In genomic region chr1:35478262-35478661, GRCm38 (mm10) we compare ENCODE assay signal across 14 mouse cellular contexts.
DNase-seq lines count a peak whose midpoint lies in the region; ATAC-seq and TF ChIP-seq lines count a peak whose summit lies in the region.
"Had no signal": no experiment of that assay in that cellular context is flagged by ENCODE, and none has a peak within 500 bp of the region (broad histone marks: within the 10 kb centered on the region; RNA-seq: fewer than 3 reads in every experiment).

No protein-coding gene starts in this region.

- intact Hi-C loops in left cerebral cortex, adult 2 months (cut with DNase I), result no loop called here
- intact Hi-C loops in left cerebral cortex, postnatal 14 days (cut with DNase I), result loop anchor here (10.0 kb wide), 1 partner anchor 443 kb away; no protein-coding TSS in a partner anchor

- WGBS in stomach, postnatal 0 days, result 88% methylated on average over 1 of the region's 1 CpGs

- H3K27ac ChIP-seq in left cerebral cortex, adult 2 months, result no peak overlapping the region
- H3K27ac ChIP-seq in stomach, postnatal 0 days (replicated peaks), result no peak overlapping the region
- H3K27ac ChIP-seq: limb, embryonic 15.5 days had no signal

- no peak overlapping the region for H3K4me2 ChIP-seq in stomach, postnatal 0 days (replicated peaks; ENCODE audit: low read depth)
- H3K4me2 ChIP-seq: limb, embryonic 15.5 days had no signal

- ATAC-seq in Patski, result no peak
- no peak for ATAC-seq in stomach, postnatal 0 days (ENCODE audit: low FRiP score, low TSS enrichment)

- in situ Hi-C loops in Patski (cut with MboI; ENCODE audit: low pct_unique_long_range_greater_than_20kb), result no loop called here

- H3K36me3 ChIP-seq in stomach, postnatal 0 days (ENCODE audit: control insufficient read depth, insufficient read depth, low read length), result no peaks in the 10 kb centered on the region
- H3K36me3 ChIP-seq: limb, embryonic 15.5 days had no signal

- peak; percentile 31 for TF ChIP-seq CTCF in left cerebral cortex, adult 2 months (IDR thresholded peaks at IDR 0.05)
- peak; percentile 72 for TF ChIP-seq CTCF in Patski (IDR thresholded peaks at IDR 0.05)
- TF ChIP-seq CTCF in stomach, postnatal 0 days (IDR thresholded peaks at IDR 0.05; ENCODE audit: low read depth), result peak; percentile 48

- H3K4me3 ChIP-seq in left cerebral cortex, adult 2 months, result no peak overlapping the region
- no peak overlapping the region for H3K4me3 ChIP-seq in stomach, postnatal 0 days (ENCODE audit: low read depth, low read length)
- H3K4me3 ChIP-seq: limb, embryonic 15.5 days; myocyte had no signal

- H3K4me1 ChIP-seq in stomach, postnatal 0 days (replicated peaks; ENCODE audit: control insufficient read depth, insufficient read depth), result no peaks in the 10 kb centered on the region
- H3K4me1 ChIP-seq: limb, embryonic 15.5 days had no signal

- DNase-seq in left cerebral cortex, adult 2 months (ENCODE audit: extremely low spot score in 1 of 2, low spot score in 2 of 2), result no peak
- no peak for DNase-seq in left cerebral cortex, postnatal 14 days (ENCODE audit: low spot score in 2 of 2)
- peak; percentile 35 for DNase-seq in thymus, postnatal 14 days
- no peak for DNase-seq in thymus, adult 18-20 months
- DNase-seq in Patski (ENCODE audit: low read depth, low spot score), result no peak
- no peak for DNase-seq in stomach, postnatal 0 days (ENCODE audit: low spot score)
- no peak for DNase-seq in frontal cortex, postnatal 25 days (ENCODE audit: low spot score in 2 of 2)
- DNase-seq in spleen, adult 18-20 months, result no peak
- DNase-seq: adrenal gland, postnatal 25 days; heart, adult 18-20 months; heart, postnatal 14 days; right cerebral cortex, postnatal 25 days had no signal

- no peaks in the 10 kb centered on the region for H3K27me3 ChIP-seq in Patski
- no peaks in the 10 kb centered on the region for H3K27me3 ChIP-seq in stomach, postnatal 0 days (ENCODE audit: control insufficient read depth, insufficient read depth, low read length)
- H3K27me3 ChIP-seq: limb, embryonic 15.5 days had no signal

- CTCF ChIA-PET in Patski (lab: Charles Lee), result no interaction called here

- TF ChIP-seq EP300 in stomach, postnatal 0 days (optimal IDR thresholded peaks at IDR 0.05), result no peak

- H3K9me3 ChIP-seq in stomach, postnatal 0 days (ENCODE audit: control insufficient read depth, low read length), result no peaks in the 10 kb centered on the region

- POLR2A ChIA-PET in Patski (lab: Charles Lee), result no interaction called here

- no peak overlapping the region for H3K9ac ChIP-seq in stomach, postnatal 0 days (ENCODE audit: low read length)
- H3K9ac ChIP-seq: limb, embryonic 15.5 days had no signal
